Mouse (Mus musculus): Measurements from ENCODE around the gene Cxcl1.

GRCm38 (mm10) chr5:90881021-90881420 lies 10.0 kb upstream of the Cxcl1 start:
- no peak for TF ChIP-seq CTCF (IDR thresholded peaks at IDR 0.05; ENCODE audit: low read depth)
- no peak for TF ChIP-seq EP300 (IDR thresholded peaks at IDR 0.05; ENCODE audit: low read depth)

Measured in liver, embryonic 14.5 days (tissue).